Mouse (Mus musculus) lung, postnatal 14 days (tissue): ENCODE measurements around the gene Stra6.

Experiments
- DNase-seq: peaks from one replicate; pipeline ENCODE4 v3.0.0; 2021

The Stra6 gene

GRCm38 (mm10) chr9:58135921-58136321 lies 72.3 kb downstream of the Stra6 start:
- DNase-seq, result no peak

DNA sequence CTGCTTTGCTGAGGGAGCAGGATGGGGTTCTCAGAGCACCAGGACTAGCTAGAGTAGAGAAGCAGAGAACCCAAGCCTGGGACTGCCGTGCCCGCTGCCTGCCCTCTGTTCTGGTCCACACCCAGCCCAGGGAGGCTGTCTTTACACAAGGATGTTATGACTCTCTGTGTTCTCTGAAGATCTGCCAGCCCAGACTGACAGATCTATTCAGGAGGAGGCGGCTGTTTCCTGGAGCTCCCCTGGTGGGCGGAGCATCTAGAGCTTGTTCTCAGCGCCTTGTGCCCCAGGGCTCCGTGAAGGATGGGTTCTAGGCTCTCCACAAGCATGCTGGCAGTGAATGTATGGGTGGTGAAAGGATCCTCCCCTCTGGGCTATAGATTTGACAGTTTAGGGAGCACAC lies 76.4 kb downstream of the Stra6 start:
- DNase-seq, result peak; percentile 72

GRCm38 (mm10) chr9:58143419-58143818 lies 79.8 kb downstream of the Stra6 start:
- peak; percentile 63 for DNase-seq

DNA sequence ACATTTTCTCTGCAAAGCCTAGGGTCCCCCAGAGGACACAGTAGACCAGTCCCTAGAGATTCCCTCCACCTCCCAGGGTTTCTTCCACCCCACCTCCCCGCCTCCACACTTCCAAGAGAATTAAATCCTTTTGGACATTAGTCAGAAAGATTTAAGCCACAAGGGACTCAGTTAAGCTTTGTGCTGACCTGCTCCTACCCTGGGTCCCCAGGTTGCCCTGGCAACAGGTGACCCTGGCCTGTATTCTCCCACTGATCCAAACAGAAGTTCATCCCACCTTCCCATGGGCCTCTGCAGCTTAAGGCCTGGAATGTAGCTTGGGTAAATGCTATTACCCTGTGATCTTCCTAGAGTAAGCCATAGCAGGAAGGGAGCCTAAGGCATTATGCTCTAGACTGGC lies 81.1 kb downstream of the Stra6 start:
- DNase-seq, result no peak

- DNase-seq, result no peak
Measured at GRCm38 (mm10) chr9:58145417-58145816, 81.8 kb downstream of the Stra6 start.

- DNase-seq, result no peak
Measured at GRCm38 (mm10) chr9:58148806-58149205, 85.2 kb downstream of the Stra6 start.

GRCm38 (mm10) chr9:58150733-58151361 lies 87.3 kb downstream of the Stra6 start:
- DNase-seq, result no peak

- no peak for DNase-seq
Measured at GRCm38 (mm10) chr9:58153095-58153494, 89.5 kb downstream of the Stra6 start.

- DNase-seq, result peak; percentile 68
Measured at GRCm38 (mm10) chr9:58155366-58155765, 91.8 kb downstream of the Stra6 start.

GRCm38 (mm10) chr9:58156819-58157560 lies 93.4 kb downstream of the Stra6 start:
- DNase-seq, result no peak

GRCm38 (mm10) chr9:58157838-58158237 lies 94.2 kb downstream of the Stra6 start:
- no peak for DNase-seq

GRCm38 (mm10) chr9:58158541-58159311 lies 95.1 kb downstream of the Stra6 start:
- DNase-seq, result peak; percentile 28

- no peak for DNase-seq
Measured at GRCm38 (mm10) chr9:58159855-58160254, 96.3 kb downstream of the Stra6 start.

DNA sequence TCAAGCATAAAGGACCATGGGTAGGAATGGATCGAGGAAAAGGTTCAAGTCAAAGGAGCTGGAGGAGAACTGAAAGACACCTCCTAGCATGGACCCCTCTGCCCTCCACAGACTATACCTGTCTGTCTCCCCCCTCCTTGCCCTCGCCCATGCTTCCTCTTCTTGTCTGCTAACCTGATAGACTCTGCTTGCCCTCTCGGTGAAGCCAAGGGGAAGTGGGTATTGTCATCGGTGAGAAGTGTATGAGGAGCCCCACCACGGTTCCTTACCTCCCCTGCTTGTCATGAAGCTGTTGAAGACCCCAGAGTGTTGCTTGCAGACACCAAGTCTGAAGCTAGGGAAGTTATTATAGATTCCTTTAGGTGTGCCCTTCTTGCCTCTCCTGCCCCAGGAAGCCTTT lies 96.7 kb downstream of the Stra6 start:
- no peak for DNase-seq

DNA sequence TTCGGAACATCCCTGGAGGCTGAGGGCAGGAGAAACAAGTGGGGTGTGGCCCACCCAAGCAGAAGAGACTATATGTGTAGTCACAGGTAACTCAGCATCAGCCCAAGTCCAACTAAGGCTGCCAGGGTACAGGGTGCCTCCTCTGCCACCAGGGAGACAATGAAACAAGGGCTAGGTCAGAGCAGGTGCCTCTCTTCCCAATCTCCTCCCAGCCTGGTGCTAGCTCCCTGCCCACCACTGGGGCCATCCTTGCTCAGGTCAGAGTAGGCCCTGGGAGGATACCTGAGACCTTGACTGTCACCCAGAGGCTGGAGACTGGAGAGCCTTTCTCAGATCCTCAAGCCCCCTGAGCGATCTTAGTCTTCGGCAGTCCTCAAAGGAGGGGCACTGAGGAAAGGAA lies 98.6 kb downstream of the Stra6 start:
- DNase-seq, result no peak

DNA sequence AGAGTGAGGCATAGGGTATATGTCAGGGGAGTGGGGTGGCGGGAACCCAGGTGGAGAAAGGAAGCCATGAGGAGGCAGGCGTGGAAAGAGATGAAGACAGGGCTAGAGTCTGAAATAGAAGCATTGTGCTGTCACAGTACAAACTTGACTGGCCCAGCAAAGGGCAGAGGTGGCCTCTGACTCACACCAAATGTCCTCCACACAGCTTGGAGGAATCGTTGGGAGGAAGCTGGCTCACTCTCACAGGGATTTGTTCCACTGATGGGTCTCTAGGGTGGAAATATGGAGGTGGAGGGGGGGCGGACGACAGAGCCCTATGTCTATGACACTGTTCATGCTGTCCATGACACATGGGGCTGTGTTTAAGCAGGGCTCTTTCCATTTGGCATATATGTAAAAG lies 99.6 kb downstream of the Stra6 start:
- DNase-seq, result no peak

- no peak for DNase-seq
Measured at GRCm38 (mm10) chr9:58165779-58166178, 102.2 kb downstream of the Stra6 start.

DNA sequence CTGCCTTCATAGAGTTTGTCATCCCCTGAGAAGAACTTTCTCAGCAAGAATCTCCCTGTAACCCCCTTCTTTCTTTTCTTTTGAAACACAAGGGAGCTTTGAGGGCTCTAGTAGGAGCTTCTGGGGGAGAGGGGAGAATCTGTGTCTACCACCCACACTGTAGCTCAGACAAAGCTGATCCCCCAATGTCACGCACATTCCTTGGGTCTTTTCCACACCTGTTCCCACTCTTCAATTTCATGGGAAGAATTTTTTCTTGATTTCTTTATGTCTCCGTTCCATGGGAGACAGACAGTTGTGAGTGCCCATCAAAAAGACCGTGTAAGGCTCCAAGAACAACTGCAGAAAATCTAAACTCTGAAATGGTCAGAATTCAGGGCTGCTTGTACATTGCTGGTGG lies 105.3 kb downstream of the Stra6 start:
- no peak for DNase-seq

DNA sequence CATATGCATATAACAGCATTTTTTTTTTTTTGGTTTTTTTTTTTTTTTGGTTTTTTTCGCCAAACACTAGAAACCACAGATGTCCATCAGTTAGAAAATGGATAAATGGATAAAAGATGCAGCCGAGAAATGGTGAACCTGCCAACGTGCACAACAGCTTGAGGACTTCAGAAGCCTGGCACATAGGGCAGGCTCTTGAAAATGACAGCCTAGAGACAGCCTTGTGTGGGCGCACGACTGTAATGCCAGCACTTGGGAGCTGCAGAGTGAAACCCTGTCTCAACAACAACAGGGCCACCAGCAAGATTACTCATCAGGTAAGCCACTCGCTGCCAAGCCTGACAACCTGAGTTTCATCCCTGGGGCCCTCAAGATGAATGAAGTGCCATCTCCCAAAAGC lies 105.8 kb downstream of the Stra6 start:
- DNase-seq, result no peak

DNA sequence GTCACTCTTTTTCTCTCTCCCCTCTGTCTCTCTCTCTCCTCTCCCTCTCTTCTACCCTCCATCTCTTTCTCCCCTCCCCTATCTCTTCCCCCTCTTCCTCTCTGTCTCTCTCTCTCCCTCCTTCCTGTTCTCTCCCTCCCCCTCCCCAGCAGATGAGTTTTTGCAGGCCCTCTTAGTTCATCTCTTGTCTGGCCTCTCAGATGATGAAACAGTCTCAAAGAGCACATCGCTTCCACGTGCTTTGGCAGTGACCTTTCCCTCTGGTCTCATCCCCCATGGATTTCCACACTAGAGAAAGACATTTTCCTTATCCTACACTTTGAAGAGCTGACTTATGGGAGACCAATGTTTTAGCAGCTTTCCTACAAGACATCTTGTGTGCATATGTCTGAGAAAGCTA lies 109.3 kb downstream of the Stra6 start:
- no peak for DNase-seq

- DNase-seq, result no peak
Measured at GRCm38 (mm10) chr9:58174818-58175251, 111.2 kb downstream of the Stra6 start.

DNA sequence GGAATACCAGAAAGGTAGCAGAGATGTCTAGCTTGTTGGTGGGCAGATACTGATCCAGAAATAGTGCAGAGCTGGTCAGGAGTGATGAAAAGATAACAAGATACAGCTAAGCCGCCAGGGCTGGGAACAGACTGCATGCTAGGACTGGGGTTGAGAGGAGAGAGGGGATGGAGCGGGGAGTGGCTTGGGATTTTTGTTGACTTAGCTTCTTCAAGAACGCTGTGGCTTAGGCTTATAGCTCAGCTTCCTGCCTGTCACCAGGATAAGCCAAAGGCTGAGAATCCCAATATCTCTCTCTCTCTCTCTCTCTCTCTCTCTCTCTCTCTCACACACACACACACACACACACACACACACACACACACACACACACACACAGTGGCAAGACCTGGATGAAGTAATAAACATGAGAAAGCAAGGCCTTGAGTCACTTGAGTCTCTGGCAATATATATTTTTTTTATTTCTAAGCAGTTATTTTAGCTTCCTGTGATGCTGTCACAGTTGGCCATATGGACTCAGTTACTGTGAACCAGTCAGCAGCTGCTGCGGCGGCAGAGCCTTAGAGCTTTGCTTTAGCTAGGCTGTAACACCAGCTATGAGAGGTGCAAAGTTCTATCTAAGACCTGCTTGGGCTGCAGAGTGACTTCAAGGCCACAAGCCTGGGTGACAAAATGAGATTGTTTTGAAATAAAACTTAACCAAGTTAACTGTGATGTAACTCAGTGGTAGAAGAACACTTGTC lies 112.3 kb downstream of the Stra6 start:
- no peak for DNase-seq

GRCm38 (mm10) chr9:58177165-58177564 lies 113.6 kb downstream of the Stra6 start:
- DNase-seq, result no peak
